Mouse (Mus musculus): ENCODE results near the gene Fap. TPM values are rescaled to one million over a fixed set of nuclear protein-coding genes. Genes with fewer than 3 reads are reported as not detected.
A peak's percentile ranks its signal among the peaks of the same experiment; 100 is the strongest.

Fap gene
- total RNA-seq, 2 experiments from 2014 or later: 0.21 to 0.25 TPM

- peak; percentile 18 for ATAC-seq (replicated peaks; ENCODE audit: poor library complexity)
These were observed 112.9 kb downstream of the Fap start for GRCm38 (mm10) chr2:62460815-62461450.

- peak; percentile 90 for ATAC-seq (replicated peaks; ENCODE audit: poor library complexity)
These were observed 113.6 kb downstream of the Fap start for GRCm38 (mm10) chr2:62460231-62460710.

DNA sequence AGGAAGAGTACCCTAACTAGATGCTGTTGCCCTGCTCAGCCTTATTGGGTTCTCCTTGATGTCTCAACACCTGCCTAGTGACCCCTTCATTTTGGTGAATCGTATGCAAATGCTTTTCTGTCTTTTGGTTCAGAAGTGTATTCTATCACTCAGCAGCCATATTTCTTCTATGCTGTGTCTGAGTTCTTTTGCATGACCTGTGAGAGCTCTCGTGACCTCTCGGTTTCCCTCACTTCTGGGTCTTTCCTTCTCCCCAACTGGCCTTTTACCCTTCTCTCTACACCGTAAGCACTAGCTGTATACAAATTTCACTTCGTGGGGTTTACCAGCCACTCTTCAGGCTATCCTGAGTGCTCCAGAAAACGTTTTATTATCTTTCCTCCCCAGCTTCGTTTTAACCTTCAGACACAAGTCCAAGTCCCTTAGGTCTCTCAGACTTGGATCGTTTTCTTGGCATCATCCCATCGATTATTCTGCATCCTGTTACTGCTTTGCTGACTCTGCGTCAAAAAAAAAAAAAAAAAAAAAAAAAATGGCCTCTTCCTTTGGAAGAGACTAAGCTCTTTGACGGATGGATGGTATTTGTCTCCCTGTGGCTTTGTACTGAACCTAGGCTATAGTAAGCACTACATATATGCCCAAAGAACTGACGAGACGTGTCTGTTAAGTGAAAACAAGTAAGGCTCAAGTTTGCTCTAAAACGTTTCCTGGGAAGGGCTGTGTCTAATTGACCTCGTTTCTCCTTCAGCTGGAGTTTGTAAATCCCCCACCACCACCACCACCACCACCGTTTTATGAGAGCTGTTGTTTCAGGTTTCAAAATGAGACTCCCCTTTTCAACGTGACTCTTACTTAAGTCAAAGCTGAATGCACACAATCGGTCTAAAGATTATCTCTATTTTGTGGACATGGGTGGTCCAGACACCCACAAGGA, 114.4 kb downstream of the Fap start:
- no peak for ATAC-seq (replicated peaks; ENCODE audit: poor library complexity)

DNA sequence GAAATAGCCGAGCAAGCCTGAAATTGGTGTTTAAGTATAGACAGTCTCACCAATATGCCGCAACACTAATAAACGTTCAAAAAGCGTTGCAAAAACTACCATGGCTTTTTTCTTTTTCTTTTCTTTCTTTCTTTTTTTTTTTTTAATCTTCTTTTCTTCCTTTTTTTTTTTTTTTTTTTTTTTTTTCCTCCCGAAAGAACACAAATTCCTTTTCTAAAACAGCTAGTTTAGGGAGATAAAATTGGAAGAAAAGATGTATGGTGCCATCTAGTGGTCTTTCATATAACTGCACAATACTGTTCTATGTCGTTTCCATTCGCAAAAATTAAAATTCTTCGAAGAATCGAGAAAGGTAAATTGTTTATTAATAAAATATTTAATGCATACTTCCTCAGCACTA, 115.8 kb downstream of the Fap start:
- ATAC-seq (replicated peaks; ENCODE audit: poor library complexity): peak; percentile 51

DNA sequence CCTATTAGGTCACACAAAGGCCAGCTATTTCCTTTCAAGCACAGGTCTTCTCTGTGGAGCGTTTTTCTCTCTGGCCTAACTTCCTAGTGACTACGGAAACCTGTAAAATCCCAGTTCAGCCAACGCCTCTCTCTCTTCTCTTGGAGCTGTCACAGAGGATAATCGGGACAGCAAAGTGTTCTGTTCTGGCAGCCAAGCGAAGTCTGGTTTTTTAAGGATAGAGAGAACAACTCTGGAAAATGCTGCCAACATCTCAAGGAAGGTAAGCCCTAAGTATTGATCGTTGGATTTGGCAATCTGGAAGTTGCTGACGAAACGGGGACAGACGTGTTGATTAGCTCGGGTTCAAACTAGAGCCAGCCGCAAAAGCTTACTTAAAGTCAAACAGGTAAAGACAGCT, 118.9 kb downstream of the Fap start:
- ATAC-seq (replicated peaks; ENCODE audit: poor library complexity): no peak

GRCm38 (mm10) chr2:62454033-62454432, 119.8 kb downstream of the Fap start:
- ATAC-seq (replicated peaks; ENCODE audit: poor library complexity): no peak

Other genes with a start within 250 kb of the Fap start
- 9.8 and 10.0 TPM in 2 replicates for gene Dpp4, start 161.8 kb downstream of the Fap start, total RNA-seq (2015)
- gene Dpp4, start 161.8 kb downstream of the Fap start, total RNA-seq (2017): 13.8 and 16.4 TPM in 2 replicates
- gene Gcg, start 90.4 kb downstream of the Fap start, total RNA-seq (2015): not detected in 2 replicates
- gene Gcg, start 90.4 kb downstream of the Fap start, total RNA-seq (2017): not detected in 2 replicates
- 13.0 and 16.8 TPM in 2 replicates for gene Ifih1, start 72.2 kb upstream of the Fap start, total RNA-seq (2015)
- 14.4 and 21.1 TPM in 2 replicates for gene Ifih1, start 72.2 kb upstream of the Fap start, total RNA-seq (2017)
- 46.7 and 52.3 TPM in 2 replicates for gene Gca, start 90.2 kb upstream of the Fap start, total RNA-seq (2015)
- gene Gca, start 90.2 kb upstream of the Fap start, total RNA-seq (2017): 17.3 and 28.6 TPM in 2 replicates